Mouse (Mus musculus): ENCODE measurements around the gene Cacna1b. TPM values are rescaled to one million over a fixed set of nuclear protein-coding genes. Genes with fewer than 3 reads are reported as not detected.

The Cacna1b gene
- polyA plus RNA-seq, 1 experiment from 2014 or later: 0.63 TPM

DNA sequence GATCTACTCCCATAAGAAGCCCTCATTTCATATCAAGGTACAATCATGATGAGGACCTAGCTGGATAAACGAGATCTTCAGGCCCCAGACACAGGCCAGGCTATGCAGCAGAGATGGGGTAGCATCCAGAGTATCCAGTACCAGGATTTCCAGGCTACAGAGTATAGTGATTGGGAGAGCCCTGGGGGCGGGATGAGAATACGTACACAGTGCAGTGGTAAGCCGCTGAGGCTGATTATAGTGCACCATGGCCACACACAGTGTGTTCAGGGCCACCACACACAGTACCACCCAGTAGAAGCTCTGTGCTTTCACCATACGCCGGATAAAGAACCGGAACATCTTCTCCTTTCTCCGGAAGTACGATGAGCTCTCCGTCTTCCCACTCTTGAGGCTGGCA lies 57.0 kb downstream of the Cacna1b start:
- DNase-seq (ENCODE audit: low spot score) (no peak), ATAC-seq (ENCODE audit: insufficient number of reproducible peaks, low FRiP score, low TSS enrichment, low read depth) (no peak)
- 78% methylated on average over 10 of the region's 10 CpGs for WGBS
- Histone ChIP-seq H3K27me3 (ENCODE audit: control insufficient read depth, insufficient read depth, low read length) (no peaks in the 10 kb centered on the region), H3K4me2 (ENCODE audit: low read depth, severe bottlenecking) (no peak overlapping the region), H3K9ac (ENCODE audit: low read length) (no peak overlapping the region), H3K4me3 (ENCODE audit: low read depth, low read length) (no peak overlapping the region), H3K27ac (replicated peaks; ENCODE audit: low read depth, low read length) (no peak overlapping the region), H3K36me3 (ENCODE audit: control insufficient read depth, insufficient read depth, low read length) (no peaks in the 10 kb centered on the region), H3K9me3 (ENCODE audit: control insufficient read depth, low read length) (no peaks in the 10 kb centered on the region), H3K4me1 (ENCODE audit: control insufficient read depth, insufficient read depth, low read length) (no peaks in the 10 kb centered on the region)

DNA sequence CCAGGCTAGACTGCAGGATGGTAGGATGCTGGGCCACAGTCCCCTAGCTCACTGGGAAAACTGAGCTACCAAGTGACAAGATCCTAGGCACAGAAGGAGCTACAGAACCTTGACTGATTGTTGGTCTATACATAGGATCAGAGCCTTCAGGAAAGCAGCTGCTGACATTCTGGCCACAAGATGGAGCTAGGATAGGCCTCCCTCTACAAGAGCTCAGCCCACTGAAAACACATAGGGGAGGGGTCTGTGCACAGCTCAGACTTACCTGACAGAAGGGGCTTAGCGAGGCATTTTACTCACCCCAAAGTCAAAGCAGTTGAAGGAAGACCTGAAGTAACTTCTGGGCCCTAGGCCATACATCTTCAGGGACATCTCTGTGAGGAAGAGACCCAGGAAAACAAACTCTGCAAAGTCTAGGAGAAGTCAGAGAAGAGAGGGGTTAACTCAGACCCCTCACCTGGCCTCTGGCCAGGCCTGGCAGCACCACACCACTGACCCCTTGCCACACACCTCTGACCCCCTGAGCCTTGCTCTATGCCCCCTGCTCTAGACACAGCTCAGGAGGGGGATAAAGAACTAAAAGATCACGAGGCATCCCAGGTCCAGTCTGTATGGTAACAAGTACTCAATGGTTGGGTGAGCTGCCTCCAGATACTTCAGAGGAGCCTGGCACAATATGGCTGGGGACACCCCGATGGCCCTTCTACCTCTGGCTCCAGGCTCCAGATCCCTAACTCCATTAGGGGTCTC lies 60.6 kb downstream of the Cacna1b start:
- Histone ChIP-seq H3K4me3 (ENCODE audit: low read depth, low read length) (no peak overlapping the region), H3K36me3 (ENCODE audit: control insufficient read depth, insufficient read depth, low read length) (no peaks in the 10 kb centered on the region), H3K27me3 (ENCODE audit: control insufficient read depth, insufficient read depth, low read length) (no peaks in the 10 kb centered on the region), H3K4me1 (ENCODE audit: control insufficient read depth, insufficient read depth, low read length) (no peaks in the 10 kb centered on the region), H3K9ac (ENCODE audit: low read length) (no peak overlapping the region), H3K27ac (replicated peaks; ENCODE audit: low read depth, low read length) (no peak overlapping the region), H3K4me2 (ENCODE audit: low read depth, severe bottlenecking) (no peak overlapping the region), H3K9me3 (ENCODE audit: control insufficient read depth, low read length) (no peaks in the 10 kb centered on the region)
- ATAC-seq (ENCODE audit: insufficient number of reproducible peaks, low FRiP score, low TSS enrichment, low read depth) (no peak), DNase-seq (ENCODE audit: low spot score) (no peak)
- 79% methylated on average over 3 of the region's 3 CpGs for WGBS

DNA sequence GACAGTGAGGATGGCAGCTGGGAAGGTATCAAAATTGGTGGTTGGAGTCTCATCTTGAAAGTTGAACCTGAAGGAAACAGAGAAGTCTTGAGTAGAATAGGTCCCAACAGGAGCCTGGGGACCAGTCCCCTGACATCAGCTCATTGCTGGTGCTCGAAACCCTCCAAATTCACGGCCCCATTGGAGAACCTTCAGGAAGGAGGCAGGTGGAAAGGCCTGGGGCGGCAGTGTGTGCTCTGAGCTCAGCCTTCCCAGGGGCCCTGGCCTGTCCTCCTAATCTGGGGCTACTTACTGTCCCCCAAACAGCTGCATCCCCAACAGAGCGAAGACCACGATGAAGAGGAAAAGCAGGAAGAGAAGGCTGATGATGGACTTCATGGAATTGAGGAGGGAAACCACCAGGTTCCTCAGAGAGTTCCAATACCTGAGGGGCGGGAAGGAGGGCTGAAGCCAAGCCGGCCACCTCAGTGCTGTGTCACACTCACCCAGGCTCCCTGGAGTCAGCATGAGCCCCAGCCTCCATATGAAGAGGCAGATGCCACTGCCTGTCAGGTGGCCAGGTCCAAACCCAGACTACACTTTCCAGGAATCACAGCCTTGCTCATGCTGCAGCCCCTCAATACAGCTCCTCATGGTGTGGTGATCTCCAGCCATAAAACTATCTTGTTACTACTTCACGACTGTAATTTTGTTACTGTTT lies 65.5 kb downstream of the Cacna1b start:
- Histone ChIP-seq H3K9me3 (ENCODE audit: control insufficient read depth, low read length) (no peaks in the 10 kb centered on the region), H3K9ac (ENCODE audit: low read length) (no peak overlapping the region), H3K4me1 (ENCODE audit: control insufficient read depth, insufficient read depth, low read length) (no peaks in the 10 kb centered on the region), H3K36me3 (ENCODE audit: control insufficient read depth, insufficient read depth, low read length) (no peaks in the 10 kb centered on the region), H3K27ac (replicated peaks; ENCODE audit: low read depth, low read length) (no peak overlapping the region), H3K4me2 (ENCODE audit: low read depth, severe bottlenecking) (no peak overlapping the region), H3K4me3 (ENCODE audit: low read depth, low read length) (no peak overlapping the region), H3K27me3 (ENCODE audit: control insufficient read depth, insufficient read depth, low read length) (no peaks in the 10 kb centered on the region)
- DNase-seq (ENCODE audit: low spot score): no peak
- ATAC-seq (ENCODE audit: insufficient number of reproducible peaks, low FRiP score, low TSS enrichment, low read depth): no peak
- WGBS: 79% methylated on average over 8 of the region's 8 CpGs

DNA sequence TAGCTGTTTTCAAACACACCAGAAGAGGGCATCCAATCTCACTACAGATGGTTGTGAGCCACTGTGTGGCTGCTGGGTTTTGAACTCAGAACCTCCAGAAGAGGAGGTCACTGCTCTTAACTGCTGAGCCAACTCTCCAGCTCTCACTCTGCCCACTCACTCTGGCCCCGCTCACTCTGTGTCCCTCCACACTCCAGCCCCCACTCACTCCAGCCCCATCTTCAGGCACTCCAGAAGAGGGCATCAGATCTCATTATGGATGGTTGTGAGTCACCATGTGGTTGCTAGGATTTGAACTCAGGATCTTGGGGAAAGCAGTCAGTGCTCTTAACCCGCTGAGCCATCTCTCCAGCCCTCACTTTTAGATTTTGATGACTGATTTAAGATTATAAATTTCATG lies 70.6 kb downstream of the Cacna1b start:
- H3K4me2 ChIP-seq (ENCODE audit: low read depth, severe bottlenecking): no peak overlapping the region
- no peaks in the 10 kb centered on the region for H3K36me3 ChIP-seq (ENCODE audit: control insufficient read depth, insufficient read depth, low read length)
- no peak overlapping the region for H3K9ac ChIP-seq (ENCODE audit: low read length)
- no peaks in the 10 kb centered on the region for H3K4me1 ChIP-seq (ENCODE audit: control insufficient read depth, insufficient read depth, low read length)
- DNase-seq (ENCODE audit: low spot score) (no peak), ATAC-seq (ENCODE audit: insufficient number of reproducible peaks, low FRiP score, low TSS enrichment, low read depth) (no peak)
- 93% methylated on average over 2 of the region's 2 CpGs for WGBS
- no peaks in the 10 kb centered on the region for H3K27me3 ChIP-seq (ENCODE audit: control insufficient read depth, insufficient read depth, low read length)
- H3K4me3 ChIP-seq (ENCODE audit: low read depth, low read length): no peak overlapping the region
- H3K9me3 ChIP-seq (ENCODE audit: control insufficient read depth, low read length): no peaks in the 10 kb centered on the region
- no peak overlapping the region for H3K27ac ChIP-seq (replicated peaks; ENCODE audit: low read depth, low read length)

DNA sequence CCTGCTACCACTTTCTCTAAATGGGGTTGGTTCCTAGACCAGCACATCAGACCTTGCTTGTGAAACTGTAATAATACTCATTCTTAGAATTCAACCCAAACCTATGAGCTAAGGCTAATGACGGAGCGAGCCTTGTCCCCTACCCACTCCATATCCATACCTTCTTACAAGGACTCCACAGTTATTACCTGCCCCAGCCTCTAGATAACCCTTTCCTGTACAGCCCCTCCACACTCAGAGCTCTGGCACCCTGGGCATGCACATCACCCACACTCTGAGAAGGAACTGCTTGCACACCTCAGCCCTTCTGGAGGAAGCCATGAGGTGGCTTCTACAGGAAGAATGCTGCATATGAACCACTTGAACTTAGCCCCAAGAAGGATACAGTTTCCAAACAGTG lies 72.6 kb downstream of the Cacna1b start:
- Histone ChIP-seq H3K9ac (ENCODE audit: low read length) (no peak overlapping the region), H3K27ac (replicated peaks; ENCODE audit: low read depth, low read length) (no peak overlapping the region), H3K27me3 (ENCODE audit: control insufficient read depth, insufficient read depth, low read length) (no peaks in the 10 kb centered on the region), H3K4me1 (ENCODE audit: control insufficient read depth, insufficient read depth, low read length) (no peaks in the 10 kb centered on the region), H3K4me3 (ENCODE audit: low read depth, low read length) (no peak overlapping the region), H3K36me3 (ENCODE audit: control insufficient read depth, insufficient read depth, low read length) (no peaks in the 10 kb centered on the region), H3K4me2 (ENCODE audit: low read depth, severe bottlenecking) (no peak overlapping the region), H3K9me3 (ENCODE audit: control insufficient read depth, low read length) (no peaks in the 10 kb centered on the region)
- WGBS: 91% methylated on average over 2 of the region's 2 CpGs
- ATAC-seq (ENCODE audit: insufficient number of reproducible peaks, low FRiP score, low TSS enrichment, low read depth) (no peak), DNase-seq (ENCODE audit: low spot score) (no peak)

DNA sequence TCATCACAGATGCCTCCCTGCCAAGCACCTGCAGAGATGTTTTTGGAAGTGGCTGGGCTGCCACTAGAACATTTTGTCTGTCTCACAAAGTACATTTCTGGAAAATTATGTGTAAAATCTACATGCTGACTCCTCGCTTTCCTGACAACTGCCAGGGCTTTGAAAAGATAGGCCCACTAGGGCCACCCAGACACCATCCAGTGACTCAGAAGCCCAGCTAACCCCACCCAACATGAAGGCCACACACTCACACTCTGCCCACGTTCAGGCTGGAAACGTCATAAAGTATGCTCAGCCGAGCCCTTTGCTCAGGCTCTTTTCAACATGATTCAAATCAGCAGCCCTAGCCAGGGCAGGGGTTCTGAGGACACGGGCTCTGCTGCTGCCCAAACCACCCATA lies 77.6 kb downstream of the Cacna1b start:
- H3K9me3 ChIP-seq (ENCODE audit: control insufficient read depth, low read length): no peaks in the 10 kb centered on the region
- H3K4me2 ChIP-seq (ENCODE audit: low read depth, severe bottlenecking): no peak overlapping the region
- no peaks in the 10 kb centered on the region for H3K27me3 ChIP-seq (ENCODE audit: control insufficient read depth, insufficient read depth, low read length)
- no peak overlapping the region for H3K27ac ChIP-seq (replicated peaks; ENCODE audit: low read depth, low read length)
- DNase-seq (ENCODE audit: low spot score) (no peak), ATAC-seq (ENCODE audit: insufficient number of reproducible peaks, low FRiP score, low TSS enrichment, low read depth) (no peak)
- 77% methylated on average over 5 of the region's 5 CpGs for WGBS
- H3K9ac ChIP-seq (ENCODE audit: low read length): no peak overlapping the region
- no peaks in the 10 kb centered on the region for H3K36me3 ChIP-seq (ENCODE audit: control insufficient read depth, insufficient read depth, low read length)
- no peak overlapping the region for H3K4me3 ChIP-seq (ENCODE audit: low read depth, low read length)
- no peaks in the 10 kb centered on the region for H3K4me1 ChIP-seq (ENCODE audit: control insufficient read depth, insufficient read depth, low read length)

DNA sequence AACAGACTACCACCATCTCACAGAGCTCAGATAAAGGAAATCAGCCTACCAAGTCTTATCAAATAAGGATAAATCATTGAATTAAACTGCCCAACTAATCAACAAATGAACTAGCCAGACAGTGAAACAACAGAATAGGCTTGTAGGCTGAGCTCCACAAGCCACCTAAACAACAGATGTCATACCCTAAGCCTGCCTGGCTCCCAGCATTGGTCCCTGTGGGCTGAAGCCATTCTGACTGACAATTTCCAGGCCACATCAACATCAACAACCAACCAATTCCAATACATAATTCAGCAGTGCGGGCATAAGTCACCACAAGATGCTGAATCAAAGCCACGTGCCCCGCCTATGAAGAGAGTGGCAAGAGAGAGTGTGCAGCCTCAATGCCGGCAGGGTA lies 78.2 kb downstream of the Cacna1b start:
- Histone ChIP-seq H3K36me3 (ENCODE audit: control insufficient read depth, insufficient read depth, low read length) (no peaks in the 10 kb centered on the region), H3K4me2 (ENCODE audit: low read depth, severe bottlenecking) (no peak overlapping the region), H3K27me3 (ENCODE audit: control insufficient read depth, insufficient read depth, low read length) (no peaks in the 10 kb centered on the region), H3K9ac (ENCODE audit: low read length) (no peak overlapping the region), H3K4me3 (ENCODE audit: low read depth, low read length) (no peak overlapping the region), H3K27ac (replicated peaks; ENCODE audit: low read depth, low read length) (no peak overlapping the region), H3K4me1 (ENCODE audit: control insufficient read depth, insufficient read depth, low read length) (no peaks in the 10 kb centered on the region), H3K9me3 (ENCODE audit: control insufficient read depth, low read length) (no peaks in the 10 kb centered on the region)
- ATAC-seq (ENCODE audit: insufficient number of reproducible peaks, low FRiP score, low TSS enrichment, low read depth) (no peak), DNase-seq (ENCODE audit: low spot score) (no peak)
- 95% methylated on average over 4 of the region's 4 CpGs for WGBS

DNA sequence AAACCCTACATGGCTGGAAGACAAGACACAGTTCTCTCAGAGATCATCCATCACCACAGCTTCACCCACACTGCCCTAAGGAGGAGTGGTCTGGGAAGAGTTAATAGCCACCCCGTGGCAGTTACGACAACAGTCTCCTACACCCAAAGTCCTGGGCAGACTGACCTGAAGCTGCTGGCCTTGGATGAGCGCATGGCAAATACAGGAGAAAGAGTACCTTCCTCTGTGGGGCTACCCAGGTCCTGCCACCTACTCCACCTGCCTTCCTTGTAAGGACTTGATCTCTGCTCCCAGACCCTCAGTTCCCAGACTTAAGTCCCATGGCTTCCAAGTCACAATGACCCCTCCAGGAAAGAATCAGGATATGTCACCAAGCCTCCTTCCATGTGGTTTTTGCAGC lies 79.7 kb downstream of the Cacna1b start:
- ATAC-seq (ENCODE audit: insufficient number of reproducible peaks, low FRiP score, low TSS enrichment, low read depth) (no peak), DNase-seq (ENCODE audit: low spot score) (no peak)
- Histone ChIP-seq H3K4me1 (ENCODE audit: control insufficient read depth, insufficient read depth, low read length) (no peaks in the 10 kb centered on the region), H3K27ac (replicated peaks; ENCODE audit: low read depth, low read length) (no peak overlapping the region), H3K9ac (ENCODE audit: low read length) (no peak overlapping the region), H3K36me3 (ENCODE audit: control insufficient read depth, insufficient read depth, low read length) (no peaks in the 10 kb centered on the region), H3K9me3 (ENCODE audit: control insufficient read depth, low read length) (no peaks in the 10 kb centered on the region), H3K4me3 (ENCODE audit: low read depth, low read length) (no peak overlapping the region), H3K4me2 (ENCODE audit: low read depth, severe bottlenecking) (no peak overlapping the region), H3K27me3 (ENCODE audit: control insufficient read depth, insufficient read depth, low read length) (no peaks in the 10 kb centered on the region; the same call in 1 of the 2 replicates)
- 58% methylated on average over 3 of the region's 3 CpGs for WGBS

Data from limb, embryonic 11.5 days (tissue).